Mouse (Mus musculus) limb, embryonic 15.5 days (tissue): ENCODE data around the gene Syt2. TPM values are rescaled to one million over a fixed set of nuclear protein-coding genes. Genes with fewer than 3 reads are reported as not detected.

Experiments used
- ATAC-seq: fragments of 200-750 bp; cut with Nextera tagmentation; 2 replicates; pipeline ENCODE4 v1.8.0; 2017; ENCODE audit warnings: low read depth, moderate TSS enrichment; ENCODE audit not compliant: insufficient number of reproducible peaks, low FRiP score, low TSS enrichment
- H3K27ac ChIP-seq: fragments of 300-500 bp; sonication (generic); 2 replicates; pipeline ENCODE4 v1.5.1; 2015; ENCODE audit warnings: moderate library complexity, mild to moderate bottlenecking, inconsistent platforms
- H3K27me3 ChIP-seq: fragments of 300-500 bp; sonication (generic); 2 replicates; pipeline ENCODE4 v1.6.1; 2015; ENCODE audit warnings: inconsistent platforms
- H3K36me3 ChIP-seq: fragments of 300-500 bp; sonication (generic); 2 replicates; pipeline ENCODE4 v1.6.1; 2015; ENCODE audit warnings: inconsistent platforms
- H3K4me1 ChIP-seq: fragments of 300-500 bp; sonication (generic); 2 replicates; pipeline ENCODE4 v1.6.1; 2015; ENCODE audit warnings: inconsistent platforms
- H3K4me2 ChIP-seq: fragments of 300-500 bp; sonication (generic); 2 replicates; pipeline ENCODE4 v1.6.1; 2015; ENCODE audit warnings: mild to moderate bottlenecking, inconsistent platforms
- H3K4me3 ChIP-seq: fragments of 300-500 bp; sonication (generic); 2 replicates; pipeline ENCODE4 v1.5.1; 2015; ENCODE audit warnings: mild to moderate bottlenecking, inconsistent platforms
- H3K9ac ChIP-seq: fragments of 300-500 bp; sonication (generic); 2 replicates; pipeline ENCODE4 v1.6.1; 2015; ENCODE audit warnings: inconsistent platforms
- H3K9me3 ChIP-seq: fragments of 300-500 bp; sonication (generic); 2 replicates; pipeline ENCODE4 v1.6.1; 2016; ENCODE audit warnings: inconsistent platforms
- WGBS: fragments of 180-500 bp; shearing (Covaris S2); methylation state at CpG from one replicate; pipeline ENCODE4 v1.1.7; 2015; 5-methylcytosine and 5-hydroxymethylcytosine counted together
- polyA plus RNA-seq: library from polyadenylated mRNA; unstranded; fragments of >200 nt; fragmentation: Nextera tagmentation; extraction: Ambion mirVana; gene quantifications from 2 replicates; pipeline ENCODE4 v1.2.1, GENCODE M21; 2015

The Syt2 gene
- polyA plus RNA-seq, 1 experiment from 2014 or later = 1.3 TPM

DNA sequence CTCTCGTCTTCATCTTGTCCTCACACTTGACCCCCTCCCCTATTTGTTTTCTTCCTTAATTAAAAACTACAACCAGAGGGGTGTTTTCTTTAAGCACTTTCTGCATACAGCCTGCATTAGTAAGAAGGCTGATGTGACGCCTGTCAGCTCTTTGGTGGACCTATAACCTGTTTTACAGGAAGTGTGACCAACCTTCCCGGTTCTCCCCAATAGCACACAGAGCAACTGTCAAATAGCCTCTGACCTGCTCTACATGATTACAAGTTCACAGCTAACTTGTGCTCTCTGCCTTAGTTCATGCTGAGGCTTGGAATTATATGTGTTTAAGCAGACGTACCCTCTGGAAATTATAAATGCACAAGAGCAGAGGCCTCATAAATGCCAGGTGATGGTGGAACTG is 120.0 kb downstream of the Syt2 start:
- no peak for ATAC-seq
- H3K4me3 ChIP-seq = no peak overlapping the region
- no peak overlapping the region for H3K27ac ChIP-seq
- 72% methylated on average over 4 of the region's 4 CpGs for WGBS
- no peaks in the 10 kb centered on the region for H3K27me3 ChIP-seq
- H3K9me3 ChIP-seq = no peaks in the 10 kb centered on the region
- no peak overlapping the region for H3K4me2 ChIP-seq
- H3K4me1 ChIP-seq = peaks cover 13% of the 10 kb centered on the region
- peaks cover 12% of the 10 kb centered on the region for H3K36me3 ChIP-seq
- no peak overlapping the region for H3K9ac ChIP-seq

- no peak overlapping the region for H3K4me2 ChIP-seq
- H3K9me3 ChIP-seq = no peaks in the 10 kb centered on the region
- no peak overlapping the region for H3K9ac ChIP-seq
- 97% methylated on average over 5 of the region's 5 CpGs for WGBS
- no peak overlapping the region for H3K4me3 ChIP-seq
- H3K27ac ChIP-seq = no peak overlapping the region
- H3K27me3 ChIP-seq = no peaks in the 10 kb centered on the region
- no peak for ATAC-seq
- peaks cover 26% of the 10 kb centered on the region for H3K4me1 ChIP-seq
- peaks cover 15% of the 10 kb centered on the region for H3K36me3 ChIP-seq
Measured at GRCm38 (mm10) chr1:134770312-134770711, 123.8 kb downstream of the Syt2 start.

DNA sequence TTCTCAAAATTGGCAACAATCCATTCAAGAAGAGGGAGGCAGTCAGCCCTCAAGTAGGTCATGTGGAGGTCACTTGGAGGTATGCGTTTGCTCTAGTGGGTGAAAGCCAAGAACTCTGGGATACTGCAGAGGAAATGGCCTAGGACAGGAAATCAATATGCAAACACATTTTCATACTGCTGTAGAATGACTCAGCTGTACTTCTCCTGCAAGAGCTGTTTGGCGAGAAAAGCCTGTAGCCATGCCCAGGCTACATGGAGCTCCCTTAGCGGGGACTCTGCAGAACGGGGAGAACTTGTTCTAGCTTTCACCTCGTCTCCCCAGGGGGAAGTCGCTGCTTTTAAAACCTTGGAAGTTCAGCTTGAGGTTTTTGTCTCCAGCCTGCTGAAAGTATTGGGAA is 124.9 kb downstream of the Syt2 start:
- Histone ChIP-seq H3K27ac (peak overlapping the region; percentile 73), H3K4me3 (no peak overlapping the region), H3K4me2 (no peak overlapping the region), H3K36me3 (peaks cover 14% of the 10 kb centered on the region), H3K9ac (no peak overlapping the region), H3K4me1 (peaks cover 29% of the 10 kb centered on the region), H3K9me3 (no peaks in the 10 kb centered on the region), H3K27me3 (no peaks in the 10 kb centered on the region)
- ATAC-seq = 0 out of 2 replicates have a peak, but pooled peaks have one; percentile 30
- 42% methylated on average over 6 of the region's 6 CpGs for WGBS

DNA sequence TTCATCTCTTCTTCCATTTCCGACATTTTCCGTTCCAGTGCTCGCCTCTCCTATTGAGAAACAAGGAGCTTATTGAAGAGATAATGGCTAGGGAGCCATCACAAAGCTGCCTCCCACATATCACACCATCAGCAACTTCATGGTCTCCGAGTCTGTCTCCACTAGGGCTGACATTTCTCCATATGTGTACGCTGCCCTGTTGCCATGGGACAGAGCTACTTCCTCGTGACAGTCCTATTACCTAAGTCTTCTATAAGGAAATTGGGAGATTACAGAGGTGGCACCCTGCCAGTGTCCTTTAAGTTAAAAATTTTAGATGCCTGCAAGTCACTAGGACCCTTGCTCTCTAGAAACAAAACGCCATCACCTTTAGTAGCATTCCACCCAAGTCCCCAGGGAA is 125.5 kb downstream of the Syt2 start:
- no peak for ATAC-seq
- H3K27ac ChIP-seq = peak overlapping the region; percentile 73
- no peaks in the 10 kb centered on the region for H3K27me3 ChIP-seq
- peaks cover 28% of the 10 kb centered on the region for H3K4me1 ChIP-seq
- 84% methylated on average over 7 of the region's 7 CpGs for WGBS
- H3K4me3 ChIP-seq = no peak overlapping the region
- H3K4me2 ChIP-seq = no peak overlapping the region
- no peak overlapping the region for H3K9ac ChIP-seq
- H3K36me3 ChIP-seq = peaks cover 15% of the 10 kb centered on the region
- H3K9me3 ChIP-seq = no peaks in the 10 kb centered on the region

DNA sequence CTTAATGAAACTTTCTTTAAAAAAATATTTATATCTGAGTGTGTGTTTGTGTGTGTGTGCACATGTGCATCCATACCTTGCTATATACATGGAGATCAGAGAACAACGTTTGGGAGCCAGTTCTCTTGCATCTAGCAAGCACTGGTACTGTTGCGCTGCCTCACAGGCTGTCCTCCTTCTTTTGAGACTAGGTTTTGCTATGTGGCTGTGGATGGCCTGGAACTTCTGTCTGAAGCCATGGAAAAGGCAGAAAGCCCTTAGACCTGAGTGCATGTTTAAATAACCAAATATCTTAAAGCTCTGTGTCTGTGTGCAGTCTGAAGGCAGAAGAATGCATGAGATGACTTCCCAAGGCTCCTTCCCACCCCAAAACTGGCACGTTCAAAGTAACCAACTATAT is 126.3 kb downstream of the Syt2 start:
- ATAC-seq = no peak
- no peak overlapping the region for H3K27ac ChIP-seq
- whole genome bisulfite sequencing = 88% methylated on average over 3 of the region's 3 CpGs

DNA sequence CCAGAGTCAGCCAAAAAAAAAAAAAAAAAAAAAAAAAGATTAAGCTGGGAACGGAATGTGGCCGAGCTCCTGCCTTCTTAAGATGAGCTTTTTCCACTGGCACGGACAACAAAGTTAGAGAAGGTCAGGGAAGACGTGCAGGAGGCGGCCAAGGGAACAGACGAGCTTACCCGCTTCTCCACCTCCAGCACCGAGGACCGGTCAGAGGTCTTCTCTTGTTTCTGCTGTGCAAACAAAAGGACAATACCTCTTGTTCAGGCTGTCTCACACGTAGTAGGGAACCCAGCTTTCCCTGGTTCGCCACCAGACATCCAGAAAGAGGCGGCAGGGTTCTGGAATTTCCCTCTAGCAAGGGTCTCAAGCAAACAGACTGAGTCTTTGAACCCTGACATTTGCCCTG is 126.8 kb downstream of the Syt2 start:
- H3K27me3 ChIP-seq = no peaks in the 10 kb centered on the region
- no peaks in the 10 kb centered on the region for H3K9me3 ChIP-seq
- no peak for ATAC-seq
- H3K4me3 ChIP-seq = no peak overlapping the region
- WGBS = 74% methylated on average over 12 of the region's 12 CpGs
- H3K27ac ChIP-seq = no peak overlapping the region
- no peak overlapping the region for H3K4me2 ChIP-seq
- no peak overlapping the region for H3K9ac ChIP-seq
- peaks cover 25% of the 10 kb centered on the region for H3K4me1 ChIP-seq
- H3K36me3 ChIP-seq = peaks cover 12% of the 10 kb centered on the region

More for the DNA sequence above, 126.3 kb downstream of the Syt2 start:
- Histone ChIP-seq H3K9me3 (no peaks in the 10 kb centered on the region), H3K4me3 (no peak overlapping the region), H3K27me3 (no peaks in the 10 kb centered on the region), H3K9ac (no peak overlapping the region), H3K36me3 (peaks cover 12% of the 10 kb centered on the region), H3K4me1 (peaks cover 22% of the 10 kb centered on the region), H3K4me2 (no peak overlapping the region)

DNA sequence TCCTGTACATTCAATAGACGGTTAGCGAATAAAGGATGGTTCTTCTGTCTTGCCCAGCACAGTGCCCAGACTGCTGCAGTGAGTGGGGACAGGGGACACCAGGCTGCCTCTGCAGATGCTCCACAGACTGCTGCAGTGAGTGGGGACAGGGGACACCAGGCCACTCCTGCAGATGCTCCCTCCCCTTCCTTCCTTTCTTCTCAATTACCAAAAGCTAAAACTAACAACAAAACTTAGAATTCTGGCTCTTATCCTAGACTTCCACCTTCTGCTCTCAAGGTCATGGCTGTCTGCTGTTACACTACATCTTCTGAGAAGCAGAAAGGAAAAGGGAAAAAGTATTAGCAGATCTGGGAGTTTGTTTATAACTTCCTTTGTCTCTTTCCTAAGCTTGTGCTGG is 127.8 kb downstream of the Syt2 start:
- 0 out of 2 replicates have a peak, but pooled peaks cover 7% of the 10 kb centered on the region for H3K36me3 ChIP-seq
- H3K4me2 ChIP-seq = no peak overlapping the region
- H3K27ac ChIP-seq = peak overlapping the region; percentile 61; the same call in 1 of the 2 replicates
- no peak overlapping the region for H3K4me3 ChIP-seq
- H3K9me3 ChIP-seq = no peaks in the 10 kb centered on the region
- H3K4me1 ChIP-seq = peaks cover 25% of the 10 kb centered on the region
- no peak for ATAC-seq
- 70% methylated on average over 2 of the region's 2 CpGs for WGBS
- H3K9ac ChIP-seq = no peak overlapping the region
- no peaks in the 10 kb centered on the region for H3K27me3 ChIP-seq

DNA sequence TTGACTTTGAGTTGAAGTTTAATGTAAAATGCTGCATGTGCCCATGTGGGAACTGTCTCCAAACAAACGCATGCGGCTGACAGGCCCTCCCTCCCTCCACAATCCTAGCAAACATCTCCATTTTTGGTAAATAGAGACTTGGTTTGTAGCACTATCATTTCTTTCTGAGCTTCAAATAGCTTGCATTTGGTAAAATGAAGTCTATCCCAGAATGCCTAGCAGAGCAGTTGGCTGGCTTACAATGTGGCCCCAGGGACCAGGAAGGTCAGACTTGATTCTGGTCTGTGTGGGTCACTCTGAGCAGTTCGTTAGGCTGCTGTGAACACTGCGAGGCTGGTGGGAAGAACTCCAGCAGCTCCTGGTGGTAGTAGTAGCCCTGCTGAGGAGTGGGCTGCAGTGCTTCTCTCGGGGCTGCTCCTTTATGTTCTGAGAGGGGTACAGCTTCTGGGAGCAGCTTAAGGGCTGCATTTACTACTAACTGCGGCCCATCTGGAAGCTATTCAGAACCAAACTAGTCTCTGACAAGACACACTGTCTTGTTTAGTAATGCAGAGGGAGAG is 128.3 kb downstream of the Syt2 start:
- no peak for ATAC-seq
- no peak overlapping the region for H3K4me3 ChIP-seq
- H3K36me3 ChIP-seq = 0 out of 2 replicates have a peak, but pooled peaks cover 7% of the 10 kb centered on the region
- no peaks in the 10 kb centered on the region for H3K9me3 ChIP-seq
- H3K4me2 ChIP-seq = no peak overlapping the region
- H3K9ac ChIP-seq = no peak overlapping the region
- WGBS = 30% methylated on average over 6 of the region's 6 CpGs
- no peaks in the 10 kb centered on the region for H3K27me3 ChIP-seq
- peak overlapping the region; percentile 12 for H3K27ac ChIP-seq
- H3K4me1 ChIP-seq = peaks cover 25% of the 10 kb centered on the region

- H3K36me3 ChIP-seq = 0 out of 2 replicates have a peak, but pooled peaks cover 7% of the 10 kb centered on the region
- H3K4me2 ChIP-seq = no peak overlapping the region
- no peak for ATAC-seq
- H3K27me3 ChIP-seq = no peaks in the 10 kb centered on the region
- 27% methylated on average over 3 of the region's 3 CpGs for WGBS
- H3K9me3 ChIP-seq = no peaks in the 10 kb centered on the region
- peaks cover 25% of the 10 kb centered on the region for H3K4me1 ChIP-seq
- no peak overlapping the region for H3K4me3 ChIP-seq
- no peak overlapping the region for H3K9ac ChIP-seq
- peak overlapping the region; percentile 18; the same call in 1 of the 2 replicates for H3K27ac ChIP-seq
Measured at GRCm38 (mm10) chr1:134775631-134776030, 129.2 kb downstream of the Syt2 start.

- H3K4me1 ChIP-seq = peaks cover 16% of the 10 kb centered on the region; the same call in 1 of the 2 replicates
- 74% methylated on average over 12 of the region's 12 CpGs for WGBS
- H3K36me3 ChIP-seq = 0 out of 2 replicates have a peak, but pooled peaks cover 7% of the 10 kb centered on the region
- H3K4me3 ChIP-seq = no peak overlapping the region
- ATAC-seq = no peak
- no peak overlapping the region for H3K4me2 ChIP-seq
- H3K9ac ChIP-seq = no peak overlapping the region
- H3K9me3 ChIP-seq = no peaks in the 10 kb centered on the region
- H3K27me3 ChIP-seq = no peaks in the 10 kb centered on the region
- H3K27ac ChIP-seq = 0 out of 2 replicates have a peak overlapping the region, but pooled peaks have one; percentile 6
Measured at GRCm38 (mm10) chr1:134777201-134777885, 130.9 kb downstream of the Syt2 start.

DNA sequence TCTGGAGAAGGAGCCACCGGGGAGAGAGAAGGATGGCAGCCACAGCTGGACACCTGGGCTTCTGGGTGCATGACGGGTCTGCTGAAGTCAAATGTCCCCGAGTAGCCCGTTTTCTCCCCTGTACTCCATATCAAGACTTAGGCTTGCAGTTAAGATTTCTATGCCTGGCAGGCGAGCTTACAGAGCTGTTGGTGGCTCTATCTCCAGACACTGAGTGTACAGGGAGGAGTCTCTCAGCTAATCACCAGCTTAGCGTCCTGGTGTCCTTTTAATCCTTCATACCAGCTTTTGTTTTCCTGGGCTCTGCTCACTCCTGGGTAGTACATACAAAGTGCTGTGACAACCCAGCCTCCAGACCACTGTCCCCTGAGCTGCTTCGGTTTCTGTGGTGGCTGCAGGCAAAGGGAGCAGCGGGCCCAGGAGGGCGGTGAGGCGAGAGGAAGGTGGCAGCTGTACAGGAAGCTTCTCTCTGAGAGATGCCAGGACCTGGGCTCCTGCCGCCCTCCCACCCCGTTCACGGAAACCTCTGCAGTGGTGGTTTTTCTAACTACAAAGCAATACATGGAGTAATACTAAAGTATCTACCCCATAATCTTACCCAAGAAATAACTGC is 131.6 kb downstream of the Syt2 start:
- WGBS = 54% methylated on average over 13 of the region's 13 CpGs
- no peaks in the 10 kb centered on the region for H3K9me3 ChIP-seq
- no peak overlapping the region for H3K9ac ChIP-seq
- H3K4me3 ChIP-seq = no peak overlapping the region
- ATAC-seq = no peak
- peaks cover 16% of the 10 kb centered on the region; the same call in 1 of the 2 replicates for H3K4me1 ChIP-seq
- peak overlapping the region; percentile 6; the same call in 1 of the 2 replicates for H3K27ac ChIP-seq
- H3K36me3 ChIP-seq = 0 out of 2 replicates have a peak, but pooled peaks cover 7% of the 10 kb centered on the region
- no peak overlapping the region for H3K4me2 ChIP-seq
- no peaks in the 10 kb centered on the region for H3K27me3 ChIP-seq

DNA sequence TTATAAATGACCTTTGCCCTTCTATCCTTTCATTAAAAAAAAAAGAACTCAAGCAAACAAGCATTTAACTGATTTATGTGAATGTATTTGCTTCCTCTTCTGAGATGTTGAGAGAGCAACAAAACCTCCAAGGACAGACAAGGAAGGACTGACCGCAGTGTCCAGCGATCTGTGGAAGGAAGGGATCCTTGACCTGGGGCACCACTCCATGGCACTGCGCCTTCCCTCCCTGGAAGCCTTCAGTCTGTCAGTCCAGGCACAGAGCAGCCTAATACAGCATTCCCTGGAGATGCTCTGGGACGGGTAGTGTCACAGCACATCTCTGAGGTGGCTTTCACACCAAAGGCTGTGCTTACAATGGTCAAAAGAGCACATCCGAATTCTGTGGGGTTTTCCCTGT is 136.3 kb downstream of the Syt2 start:
- Histone ChIP-seq H3K4me2 (no peak overlapping the region), H3K4me1 (peaks cover 9% of the 10 kb centered on the region), H3K4me3 (no peak overlapping the region), H3K36me3 (no peaks in the 10 kb centered on the region), H3K9me3 (no peaks in the 10 kb centered on the region), H3K27ac (no peak overlapping the region), H3K27me3 (no peaks in the 10 kb centered on the region), H3K9ac (no peak overlapping the region)
- ATAC-seq = no peak
- 82% methylated on average over 5 of the region's 5 CpGs for WGBS
